Mouse (Mus musculus) lung, adult 10 weeks (tissue): ENCODE results near the gene Matn4. TPM values are rescaled to one million over a fixed set of nuclear protein-coding genes. Genes with fewer than 3 reads are reported as not detected.

Source experiments
- polyA plus RNA-seq: library from polyadenylated mRNA; stranded (reverse); fragments of 350-450 nt; fragmentation: Illumina TruSeq; extraction: RNeasy Lipid Tissue Mini Kit (QIAGEN cat#74804); gene quantifications from one replicate; pipeline ENCODE4 v1.2.3, GENCODE M21; 2014; ENCODE audit warnings: low read depth, low replicate concordance; ENCODE audit not compliant: insufficient read depth

Matn4 gene
- 22.9 TPM for polyA plus RNA-seq

DNA sequence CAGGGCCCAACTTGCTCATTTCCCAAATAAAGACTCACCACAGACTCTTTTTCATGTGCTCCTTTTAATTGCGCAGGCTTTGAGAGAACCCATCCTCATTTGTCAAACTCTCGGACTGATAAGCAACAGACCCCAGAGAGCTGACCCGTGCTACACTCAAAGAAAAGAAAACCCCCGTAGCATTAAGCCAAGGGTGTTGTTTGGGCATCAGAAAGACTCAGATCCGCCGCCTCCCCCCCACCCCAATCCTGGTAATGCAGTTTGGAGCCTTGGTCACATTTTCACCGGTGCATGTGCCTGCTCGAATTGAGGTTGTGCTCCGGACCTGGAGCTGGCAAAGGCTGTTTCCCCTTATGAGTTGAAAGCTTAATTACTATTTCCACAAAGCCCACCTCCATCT, at the start of gene Matn4:
Matn4 (minus strand) TSS at position 101 of the 400 bp plus-strand sequence.

DNA sequence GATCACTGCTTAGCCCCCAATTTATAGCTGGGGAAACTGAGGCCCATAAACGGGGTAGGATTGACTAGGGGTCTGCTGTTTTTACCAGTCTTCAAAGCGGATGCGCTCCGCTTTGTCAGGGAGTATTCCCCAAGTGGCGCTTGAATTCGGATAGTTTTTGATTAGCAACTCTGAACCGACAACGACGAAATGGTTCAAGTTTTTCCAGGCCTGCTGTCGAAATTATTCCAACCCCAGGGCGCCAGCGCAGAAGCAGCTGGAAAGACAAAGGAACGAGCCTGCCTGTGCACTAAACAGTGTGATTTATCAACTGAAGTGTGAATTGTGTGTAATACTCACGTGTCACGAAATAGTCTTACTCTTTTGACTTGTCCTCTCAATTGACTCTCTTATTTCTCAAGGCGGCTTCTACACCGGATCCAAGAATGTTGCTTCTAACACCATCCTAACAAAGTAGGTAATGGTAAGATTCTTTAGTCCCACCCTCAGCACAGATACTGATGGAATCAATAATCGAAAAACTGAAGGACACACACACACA, 38.6 kb upstream of the Matn4 start, which contains the start of gene Sdc4:
Sdc4 (minus strand) TSS at position 428 of the 541 bp plus-strand sequence.

GRCm38 (mm10) chr2:164402906-164403305, 2.1 kb downstream of the Matn4 start, which contains the start of gene Rbpjl:
TSS of gene Rbpjl (plus strand) at chr2:164403141.

GRCm38 (mm10) chr2:164389020-164389419, 15.9 kb downstream of the Matn4 start, which contains the start of gene Slpi:
TSS of gene Slpi (minus strand) at chr2:164389095.

Other genes starting within 250 kb of the Matn4 start
- not detected for gene Kcns1, start 234.0 kb downstream of the Matn4 start, polyA plus RNA-seq
- gene Wfdc5, start 222.4 kb downstream of the Matn4 start, polyA plus RNA-seq = not detected
- not detected for gene Wfdc12, start 214.6 kb downstream of the Matn4 start, polyA plus RNA-seq
- gene Wfdc15a, start 205.0 kb downstream of the Matn4 start, polyA plus RNA-seq = not detected
- gene Wfdc15b, start 183.5 kb downstream of the Matn4 start, polyA plus RNA-seq = not detected
- gene Svs2, start 166.7 kb downstream of the Matn4 start, polyA plus RNA-seq = not detected
- gene Svs3b, start 148.5 kb downstream of the Matn4 start, polyA plus RNA-seq = not detected
- gene Svs4, start 126.7 kb downstream of the Matn4 start, polyA plus RNA-seq = not detected
- gene Svs3a, start 115.9 kb downstream of the Matn4 start, polyA plus RNA-seq = not detected
- gene Svs6, start 88.4 kb downstream of the Matn4 start, polyA plus RNA-seq = not detected
- not detected for gene Svs5, start 72.4 kb downstream of the Matn4 start, polyA plus RNA-seq
- 98.1 TPM for gene Slpi, start 16.1 kb downstream of the Matn4 start, polyA plus RNA-seq
- gene Rbpjl, start 2.0 kb downstream of the Matn4 start, polyA plus RNA-seq = 10.2 TPM
- 109 TPM for gene Sdc4, start 38.7 kb upstream of the Matn4 start, polyA plus RNA-seq
- gene Sys1, start 51.8 kb upstream of the Matn4 start, polyA plus RNA-seq = 37.0 TPM
- gene Gm20458, start 55.8 kb upstream of the Matn4 start, polyA plus RNA-seq = not detected
- not detected for gene Trp53tg5, start 68.6 kb upstream of the Matn4 start, polyA plus RNA-seq
- gene Dbndd2, start 80.9 kb upstream of the Matn4 start, polyA plus RNA-seq = 69.5 TPM
- gene Pigt, start 92.4 kb upstream of the Matn4 start, polyA plus RNA-seq = 34.2 TPM
- 2,326 TPM for gene Wfdc2, start 157.3 kb upstream of the Matn4 start, polyA plus RNA-seq
- not detected for gene Spint3, start 168.3 kb upstream of the Matn4 start, polyA plus RNA-seq
- gene Wfdc6a, start 180.3 kb upstream of the Matn4 start, polyA plus RNA-seq = 4.4 TPM
- not detected for gene Eppin, start 188.4 kb upstream of the Matn4 start, polyA plus RNA-seq
- gene Wfdc6b, start 208.4 kb upstream of the Matn4 start, polyA plus RNA-seq = 3.0 TPM
- gene Wfdc8, start 208.5 kb upstream of the Matn4 start, polyA plus RNA-seq = 1.2 TPM
- gene Wfdc16, start 233.6 kb upstream of the Matn4 start, polyA plus RNA-seq = 0.95 TPM